Mouse (Mus musculus) lung, embryonic 15.5 days (tissue): Measurements from ENCODE around the gene Pdss2. TPM values are rescaled to one million over a fixed set of nuclear protein-coding genes. Genes with fewer than 3 reads are reported as not detected.

Experiments
- ATAC-seq: fragments of 200-750 bp; cut with Nextera tagmentation; 2 replicates; pipeline ENCODE4 v1.8.0; 2017; ENCODE audit warnings: moderate number of reproducible peaks, borderline replicate concordance; ENCODE audit not compliant: low FRiP score, low TSS enrichment; ENCODE audit errors: extremely low read depth
- H3K27ac ChIP-seq: fragments of 300-500 bp; sonication (generic); 2 replicates; pipeline ENCODE4 v1.5.1; 2015; ENCODE audit warnings: moderate library complexity, mild to moderate bottlenecking, inconsistent platforms
- H3K27me3 ChIP-seq: fragments of 300-500 bp; sonication (generic); 2 replicates; pipeline ENCODE4 v1.6.1; 2015; ENCODE audit warnings: inconsistent platforms
- H3K36me3 ChIP-seq: fragments of 300-500 bp; sonication (generic); 2 replicates; pipeline ENCODE4 v1.6.1; 2015; ENCODE audit warnings: inconsistent platforms
- H3K4me1 ChIP-seq: fragments of 300-500 bp; sonication (generic); 2 replicates; pipeline ENCODE4 v1.6.1; 2015; ENCODE audit warnings: inconsistent platforms
- H3K4me2 ChIP-seq: fragments of 300-500 bp; sonication (generic); 2 replicates; pipeline ENCODE4 v1.6.1; 2015; ENCODE audit warnings: inconsistent platforms, mild to moderate bottlenecking, moderate library complexity
- H3K4me3 ChIP-seq: fragments of 300-500 bp; sonication (generic); 2 replicates; pipeline ENCODE4 v1.5.1; 2015; ENCODE audit warnings: mild to moderate bottlenecking, inconsistent platforms
- H3K9ac ChIP-seq: fragments of 300-500 bp; sonication (generic); 2 replicates; pipeline ENCODE4 v1.6.1; 2015; ENCODE audit warnings: inconsistent platforms
- H3K9me3 ChIP-seq: fragments of 300-500 bp; sonication (generic); 2 replicates; pipeline ENCODE4 v1.6.1; 2016; ENCODE audit warnings: inconsistent platforms
- WGBS: fragments of 180-500 bp; shearing (Covaris S2); methylation state at CpG from one replicate; pipeline ENCODE4 v1.1.7; 2015; 5-methylcytosine and 5-hydroxymethylcytosine counted together
- polyA plus RNA-seq: library from polyadenylated mRNA; unstranded; fragments of >200 nt; fragmentation: Nextera tagmentation; extraction: Ambion mirVana; gene quantifications from 2 replicates; pipeline ENCODE4 v1.2.1, GENCODE M21; 2015

Pdss2 gene
- polyA plus RNA-seq, 1 experiment from 2014 or later: 11.9 TPM

DNA sequence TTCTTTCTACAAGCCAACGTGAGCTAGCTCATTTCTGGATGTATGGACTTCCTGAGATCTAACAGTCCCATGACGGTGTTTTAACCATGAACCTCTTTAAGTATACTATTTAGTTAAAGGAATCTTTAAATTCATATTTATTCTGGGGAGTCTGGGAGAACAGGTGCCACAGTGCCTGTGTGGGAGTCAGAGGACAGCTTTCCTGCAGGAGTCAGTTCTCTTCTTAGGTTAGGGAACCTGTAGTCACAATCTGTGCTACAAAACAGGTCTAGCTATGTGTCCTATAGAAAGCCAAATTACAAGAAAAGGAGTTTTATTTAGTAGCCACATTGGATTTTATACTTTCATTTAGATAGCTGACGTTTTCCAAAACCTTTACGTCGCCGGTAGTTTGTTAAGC is 141.7 kb downstream of the Pdss2 start:
- no peak overlapping the region for H3K27ac ChIP-seq
- H3K9ac ChIP-seq: no peak overlapping the region
- no peaks in the 10 kb centered on the region for H3K4me1 ChIP-seq
- H3K27me3 ChIP-seq: no peaks in the 10 kb centered on the region
- H3K36me3 ChIP-seq: no peaks in the 10 kb centered on the region
- H3K9me3 ChIP-seq: no peaks in the 10 kb centered on the region
- 90% methylated on average over 6 of the region's 6 CpGs for WGBS
- no peak for ATAC-seq
- no peak overlapping the region for H3K4me3 ChIP-seq
- no peak overlapping the region for H3K4me2 ChIP-seq

DNA sequence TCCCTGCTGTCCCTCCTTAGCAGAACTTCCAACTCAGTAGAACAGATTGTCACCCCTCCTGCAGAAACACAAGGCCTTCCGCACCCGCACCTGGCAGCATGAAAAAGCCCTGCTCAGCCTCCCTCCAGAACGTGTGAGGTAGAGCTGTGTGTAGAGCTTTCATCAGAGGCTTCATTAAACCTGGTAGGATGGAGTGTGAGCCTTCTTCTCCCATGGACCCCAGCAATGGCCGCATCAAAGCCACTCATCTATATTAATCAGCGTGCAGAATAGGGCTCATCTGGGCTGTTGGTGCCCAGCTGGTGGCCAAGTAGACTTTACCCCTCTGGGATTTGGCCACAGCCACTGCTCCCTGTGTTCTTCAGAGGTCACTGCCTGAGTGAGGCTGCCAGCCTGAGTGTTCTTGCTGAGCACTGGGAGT is 142.2 kb downstream of the Pdss2 start:
- Histone ChIP-seq H3K27me3 (no peaks in the 10 kb centered on the region), H3K27ac (no peak overlapping the region), H3K9ac (no peak overlapping the region), H3K4me3 (no peak overlapping the region), H3K9me3 (no peaks in the 10 kb centered on the region), H3K4me2 (no peak overlapping the region), H3K36me3 (no peaks in the 10 kb centered on the region), H3K4me1 (no peaks in the 10 kb centered on the region)
- ATAC-seq: no peak
- WGBS: 89% methylated on average over 5 of the region's 5 CpGs

DNA sequence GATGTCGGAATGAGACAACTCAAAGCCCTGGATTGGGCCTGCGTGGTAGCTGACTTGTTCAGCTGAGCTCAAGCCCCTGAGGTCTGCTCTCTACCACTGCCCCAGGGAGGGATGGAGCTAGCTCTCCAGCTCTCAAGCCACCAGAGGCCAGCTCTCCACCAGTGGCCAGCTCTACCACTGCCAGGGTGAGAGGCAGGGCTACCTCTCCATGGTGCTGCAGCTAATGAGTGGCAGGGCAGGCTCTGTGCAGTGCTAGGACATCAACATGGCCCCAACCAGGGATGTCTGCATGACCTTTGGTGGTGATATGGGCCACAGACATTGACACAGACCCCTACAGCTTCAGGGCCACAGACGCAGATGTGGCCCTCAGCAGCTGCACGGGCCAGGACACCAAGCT is 144.6 kb downstream of the Pdss2 start:
- Histone ChIP-seq H3K9me3 (no peaks in the 10 kb centered on the region), H3K9ac (no peak overlapping the region), H3K27me3 (no peaks in the 10 kb centered on the region), H3K4me3 (no peak overlapping the region), H3K4me1 (no peaks in the 10 kb centered on the region), H3K36me3 (no peaks in the 10 kb centered on the region), H3K27ac (no peak overlapping the region), H3K4me2 (no peak overlapping the region)
- 93% methylated on average over 4 of the region's 4 CpGs for WGBS
- ATAC-seq: no peak

DNA sequence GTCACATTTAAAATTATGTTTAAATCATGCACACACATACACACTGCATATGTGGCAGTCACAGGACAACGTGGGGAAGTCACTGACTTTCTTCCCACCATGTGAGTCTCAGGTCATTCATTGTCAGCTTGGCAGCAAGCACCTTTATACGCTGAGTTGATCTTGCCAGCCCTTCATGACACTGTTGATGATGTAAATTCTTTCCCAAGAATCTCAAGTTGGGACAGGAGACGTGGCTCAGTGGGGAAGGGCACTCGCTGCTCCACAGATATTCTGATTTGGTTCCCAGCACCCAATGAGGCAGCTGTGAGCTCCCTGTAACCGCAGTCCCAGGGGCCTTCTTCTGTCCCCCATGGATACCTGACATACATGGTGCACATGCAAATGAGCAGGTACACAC is 147.3 kb downstream of the Pdss2 start:
- 90% methylated on average over 5 of the region's 5 CpGs for WGBS
- no peak overlapping the region for H3K27ac ChIP-seq
- ATAC-seq: no peak
- no peaks in the 10 kb centered on the region for H3K27me3 ChIP-seq
- no peaks in the 10 kb centered on the region for H3K4me1 ChIP-seq
- H3K9me3 ChIP-seq: no peaks in the 10 kb centered on the region
- H3K36me3 ChIP-seq: no peaks in the 10 kb centered on the region
- H3K4me3 ChIP-seq: no peak overlapping the region
- H3K4me2 ChIP-seq: no peak overlapping the region
- H3K9ac ChIP-seq: no peak overlapping the region

- H3K4me3 ChIP-seq: no peak overlapping the region
- H3K4me2 ChIP-seq: no peak overlapping the region
- H3K4me1 ChIP-seq: no peaks in the 10 kb centered on the region
- no peak overlapping the region for H3K27ac ChIP-seq
- no peaks in the 10 kb centered on the region for H3K27me3 ChIP-seq
- no peak; the same call in 1 of the 2 replicates for ATAC-seq
- no peak overlapping the region for H3K9ac ChIP-seq
- H3K9me3 ChIP-seq: no peaks in the 10 kb centered on the region
- H3K36me3 ChIP-seq: no peaks in the 10 kb centered on the region
- WGBS: 70% methylated on average over 7 of the region's 7 CpGs
These were observed 151.0 kb downstream of the Pdss2 start for GRCm38 (mm10) chr10:43372315-43372714.

DNA sequence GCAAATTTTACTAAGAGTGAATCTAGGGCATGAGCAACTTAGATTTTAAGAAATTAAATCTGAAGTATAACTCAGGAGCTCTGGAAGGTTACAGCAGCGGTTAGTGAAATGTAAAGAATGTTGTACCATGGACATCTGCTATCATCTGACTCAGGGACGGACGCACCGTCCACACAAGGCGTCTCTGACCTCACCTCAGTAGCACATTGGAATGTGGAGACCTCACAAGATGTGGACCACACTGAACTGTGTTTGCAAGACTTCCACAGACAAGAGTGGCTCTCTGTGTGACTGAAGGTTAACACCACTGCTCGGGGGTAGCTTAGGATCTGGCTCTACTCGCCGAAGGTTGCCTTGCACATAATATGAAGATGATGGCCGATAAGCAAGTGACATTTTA is 151.7 kb downstream of the Pdss2 start:
- no peak overlapping the region for H3K9ac ChIP-seq
- no peak overlapping the region for H3K4me2 ChIP-seq
- no peaks in the 10 kb centered on the region for H3K9me3 ChIP-seq
- WGBS: 71% methylated on average over 9 of the region's 9 CpGs
- no peaks in the 10 kb centered on the region for H3K4me1 ChIP-seq
- no peak overlapping the region for H3K27ac ChIP-seq
- H3K4me3 ChIP-seq: no peak overlapping the region
- H3K36me3 ChIP-seq: no peaks in the 10 kb centered on the region
- ATAC-seq: no peak
- H3K27me3 ChIP-seq: no peaks in the 10 kb centered on the region

DNA sequence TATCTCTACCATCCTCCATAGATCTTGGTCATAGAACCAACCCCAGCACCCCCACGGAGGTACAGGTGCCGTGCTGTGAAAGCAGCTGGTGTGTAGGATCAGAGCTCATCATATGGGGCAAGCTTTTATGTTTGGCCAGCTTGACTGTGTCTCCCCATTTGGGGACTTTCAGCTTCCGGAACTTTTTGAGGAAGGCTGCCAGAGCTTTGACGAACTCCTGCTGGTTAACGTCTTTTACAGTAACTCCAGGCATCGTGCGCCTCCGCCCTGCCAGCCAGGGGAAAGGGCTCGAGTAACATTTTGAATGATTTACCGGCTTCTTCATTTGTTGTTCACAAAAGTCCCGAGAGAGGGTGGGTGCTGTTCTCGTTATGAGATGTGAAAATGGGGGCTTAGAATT is 152.4 kb downstream of the Pdss2 start:
- Histone ChIP-seq H3K4me1 (no peaks in the 10 kb centered on the region), H3K4me2 (no peak overlapping the region), H3K9ac (no peak overlapping the region), H3K27ac (no peak overlapping the region), H3K27me3 (no peaks in the 10 kb centered on the region), H3K9me3 (no peaks in the 10 kb centered on the region), H3K4me3 (no peak overlapping the region), H3K36me3 (no peaks in the 10 kb centered on the region)
- WGBS: 75% methylated on average over 12 of the region's 12 CpGs
- no peak for ATAC-seq

- no peak overlapping the region for H3K27ac ChIP-seq
- H3K27me3 ChIP-seq: no peaks in the 10 kb centered on the region
- WGBS: 74% methylated on average over 4 of the region's 4 CpGs
- H3K9ac ChIP-seq: no peak overlapping the region
- ATAC-seq: no peak
- no peak overlapping the region for H3K4me2 ChIP-seq
- H3K36me3 ChIP-seq: no peaks in the 10 kb centered on the region
- H3K4me1 ChIP-seq: no peaks in the 10 kb centered on the region
- H3K4me3 ChIP-seq: no peak overlapping the region
- H3K9me3 ChIP-seq: no peaks in the 10 kb centered on the region
These were observed 154.0 kb downstream of the Pdss2 start for GRCm38 (mm10) chr10:43375286-43375685.

DNA sequence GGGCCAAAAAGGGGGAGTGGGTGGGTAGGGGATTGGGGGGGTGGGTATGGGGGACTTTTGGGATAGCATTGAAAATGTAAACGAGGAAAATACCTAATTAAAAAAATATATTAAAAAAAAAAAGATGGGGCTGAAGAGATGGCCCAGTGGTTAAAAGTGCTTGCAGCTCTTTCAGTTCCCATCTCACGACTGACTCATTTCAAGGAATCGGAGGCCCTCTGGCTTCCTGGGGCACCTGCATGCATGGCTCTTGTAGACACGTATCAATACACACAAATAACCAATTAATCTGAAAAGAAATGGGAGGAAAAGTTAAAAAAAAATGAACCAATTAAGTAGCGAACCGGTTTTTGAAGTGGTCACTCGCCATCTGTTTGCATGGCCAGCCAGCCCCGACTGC is 155.5 kb downstream of the Pdss2 start:
- no peak for ATAC-seq
- Histone ChIP-seq H3K36me3 (no peaks in the 10 kb centered on the region), H3K4me2 (no peak overlapping the region), H3K27ac (no peak overlapping the region), H3K27me3 (no peaks in the 10 kb centered on the region), H3K9ac (no peak overlapping the region), H3K4me1 (no peaks in the 10 kb centered on the region), H3K4me3 (no peak overlapping the region), H3K9me3 (no peaks in the 10 kb centered on the region)
- 88% methylated on average over 8 of the region's 8 CpGs for WGBS

DNA sequence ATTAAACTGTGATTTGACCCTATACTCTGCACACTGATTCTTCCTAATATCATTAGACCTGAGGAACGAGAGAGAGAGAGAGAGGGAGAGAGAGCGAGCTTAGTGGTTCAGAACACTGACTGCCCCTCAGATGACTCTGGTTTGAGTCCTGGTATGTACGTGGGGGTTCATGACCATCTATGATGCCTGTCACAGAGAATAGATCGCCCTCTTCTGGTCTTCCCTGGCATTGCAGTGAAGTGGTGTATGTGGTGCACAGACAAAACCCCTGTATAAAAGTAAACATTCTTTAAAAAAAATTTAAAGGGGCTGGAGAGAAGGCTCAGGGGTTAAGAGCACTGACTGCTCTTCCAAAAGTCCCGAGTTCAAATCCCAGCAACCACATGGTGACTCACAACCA is 157.0 kb downstream of the Pdss2 start:
- Histone ChIP-seq H3K9ac (no peak overlapping the region), H3K9me3 (no peaks in the 10 kb centered on the region), H3K36me3 (no peaks in the 10 kb centered on the region), H3K27ac (no peak overlapping the region), H3K27me3 (no peaks in the 10 kb centered on the region), H3K4me2 (no peak overlapping the region), H3K4me1 (no peaks in the 10 kb centered on the region), H3K4me3 (no peak overlapping the region)
- WGBS: 41% methylated on average over 5 of the region's 5 CpGs
- ATAC-seq: no peak

DNA sequence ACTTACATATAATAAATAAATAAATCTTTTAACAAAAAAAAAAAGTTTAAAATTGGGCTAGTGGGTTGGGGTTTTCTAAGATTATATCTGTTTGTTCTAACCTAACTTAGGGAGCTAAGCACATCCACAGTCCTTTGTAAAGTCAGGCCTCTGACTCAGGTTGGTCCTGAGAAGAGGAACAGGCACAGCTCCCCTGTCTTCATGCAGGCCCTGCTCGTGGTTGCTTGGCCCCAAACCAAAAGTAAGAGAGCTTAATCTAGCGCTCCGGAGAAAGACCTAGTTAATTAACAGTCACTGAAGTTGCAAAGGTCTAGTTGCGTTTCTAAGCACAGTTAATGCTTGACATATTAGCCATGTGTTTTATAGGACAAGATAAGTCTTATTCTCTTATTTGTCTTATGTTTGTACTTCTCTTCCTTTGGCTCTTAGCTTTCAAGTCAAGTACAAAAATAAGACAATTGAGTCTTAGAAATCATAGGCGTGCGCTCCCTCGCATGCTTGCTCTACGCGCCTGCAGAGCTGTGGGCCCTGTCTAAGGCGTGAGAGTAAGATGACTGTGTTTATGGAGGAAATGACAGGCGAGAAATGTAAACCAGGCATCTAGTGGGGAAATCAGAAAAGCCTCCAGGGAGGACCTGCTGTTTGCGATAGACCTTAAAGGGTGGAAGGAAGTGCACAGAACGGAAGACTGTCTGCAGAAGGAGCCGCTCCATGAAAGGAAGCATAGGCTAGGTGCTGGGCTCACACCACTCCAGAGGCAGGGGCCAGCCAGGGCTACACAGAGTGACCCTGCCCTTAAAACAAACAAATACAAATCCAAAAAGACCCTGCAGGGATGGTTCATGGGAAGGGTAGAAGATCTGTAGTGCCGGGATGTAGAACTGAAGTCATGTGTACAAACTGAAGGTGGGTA is 157.7 kb downstream of the Pdss2 start:
- 61% methylated on average over 15 of the region's 15 CpGs for WGBS
- H3K9me3 ChIP-seq: no peaks in the 10 kb centered on the region
- H3K4me3 ChIP-seq: no peak overlapping the region
- no peak overlapping the region for H3K9ac ChIP-seq
- H3K36me3 ChIP-seq: no peaks in the 10 kb centered on the region
- no peak overlapping the region for H3K27ac ChIP-seq
- H3K4me1 ChIP-seq: no peaks in the 10 kb centered on the region
- H3K4me2 ChIP-seq: no peak overlapping the region
- ATAC-seq: no peak
- no peaks in the 10 kb centered on the region for H3K27me3 ChIP-seq

GRCm38 (mm10) chr10:43382660-43383059 is 161.4 kb downstream of the Pdss2 start:
- Histone ChIP-seq H3K9ac (no peak overlapping the region), H3K4me1 (no peaks in the 10 kb centered on the region), H3K36me3 (no peaks in the 10 kb centered on the region), H3K4me2 (no peak overlapping the region), H3K27me3 (no peaks in the 10 kb centered on the region), H3K27ac (no peak overlapping the region), H3K4me3 (no peak overlapping the region), H3K9me3 (no peaks in the 10 kb centered on the region)
- WGBS: 84% methylated on average over 3 of the region's 3 CpGs
- no peak for ATAC-seq
